Comparison of ENCODE assay signal across 17 mouse cellular contexts in genomic region chr10:61465009-61465408, GRCm38 (mm10). TPM values are rescaled to one million over a fixed set of nuclear protein-coding genes. Genes with fewer than 3 reads are reported as not detected.
DNase-seq lines count a peak whose midpoint lies in the region; ATAC-seq and TF ChIP-seq lines count a peak whose summit lies in the region.
"Had no signal": no experiment of that assay in that cellular context is flagged by ENCODE, and none has a peak within 500 bp of the region (broad histone marks: within the 10 kb centered on the region; RNA-seq: fewer than 3 reads in every experiment).

No protein-coding gene starts in this region.

- H3K4me3 ChIP-seq in heart, embryonic 11.5 days (ENCODE audit: low read depth, low read length): no peak overlapping the region
- H3K4me3 ChIP-seq in G1E (ENCODE audit: low read depth, low read length): no peak overlapping the region; the same call in 1 of the 2 replicates
- no peak overlapping the region for H3K4me3 ChIP-seq in liver, embryonic 14.5 days (ENCODE audit: insufficient read depth in 1 of 2, low read depth in 2 of 2, low read length in 2 of 2)
- H3K4me3 ChIP-seq in limb, embryonic 10.5 days: no peak overlapping the region

- no peak overlapping the region for H3K27ac ChIP-seq in heart, embryonic 11.5 days (ENCODE audit: low read depth, low read length)
- peak overlapping the region; percentile 29 for H3K27ac ChIP-seq in liver, embryonic 14.5 days
- H3K27ac ChIP-seq in limb, embryonic 10.5 days: no peak overlapping the region
- H3K27ac ChIP-seq: hindbrain, embryonic 14.5 days; macrophage had no signal

- H3K9ac ChIP-seq in heart, embryonic 11.5 days (ENCODE audit: low read depth, low read length): no peak overlapping the region
- no peak overlapping the region for H3K9ac ChIP-seq in liver, embryonic 14.5 days (replicated peaks)
- H3K9ac ChIP-seq: hindbrain, embryonic 14.5 days had no signal

- no peak for TF ChIP-seq EP300 in liver, embryonic 14.5 days (IDR thresholded peaks at IDR 0.05; ENCODE audit: low read depth)

- no peaks in the 10 kb centered on the region for H3K4me1 ChIP-seq in heart, embryonic 11.5 days (ENCODE audit: control insufficient read depth, insufficient read depth, low read length)
- peaks cover 28% of the 10 kb centered on the region for H3K4me1 ChIP-seq in G1E (ENCODE audit: insufficient read depth, low read depth, low read length)
- H3K4me1 ChIP-seq in liver, embryonic 14.5 days (replicated peaks; ENCODE audit: control insufficient read depth in 2 of 2, insufficient read depth in 2 of 2, low read length in 1 of 2): peaks cover 2 to 17% of the 10 kb centered on the region in 2 experiments; a peak in 3 of 4 replicates
- H3K4me1 ChIP-seq in limb, embryonic 10.5 days: no peaks in the 10 kb centered on the region

- no peaks in the 10 kb centered on the region for H3K9me3 ChIP-seq in heart, embryonic 11.5 days (replicated peaks; ENCODE audit: control insufficient read depth, low read length)
- H3K9me3 ChIP-seq in G1E (replicated peaks): no peaks in the 10 kb centered on the region
- no peaks in the 10 kb centered on the region for H3K9me3 ChIP-seq in liver, embryonic 14.5 days (ENCODE audit: control insufficient read depth, low read length)
- no peaks in the 10 kb centered on the region for H3K9me3 ChIP-seq in limb, embryonic 10.5 days (replicated peaks)

- H3K27me3 ChIP-seq in heart, embryonic 11.5 days (ENCODE audit: control insufficient read depth, insufficient read depth, low read length): no peaks in the 10 kb centered on the region
- no peaks in the 10 kb centered on the region for H3K27me3 ChIP-seq in G1E (ENCODE audit: insufficient read depth, low read length)
- no peaks in the 10 kb centered on the region for H3K27me3 ChIP-seq in liver, embryonic 14.5 days (ENCODE audit: control insufficient read depth, insufficient read depth, low read length)
- no peaks in the 10 kb centered on the region for H3K27me3 ChIP-seq in limb, embryonic 10.5 days (ENCODE audit: low read depth, poor library complexity, severe bottlenecking)

- ATAC-seq in heart, embryonic 11.5 days (replicated peaks; ENCODE audit: insufficient number of reproducible peaks, low FRiP score, low TSS enrichment): no peak
- peak; percentile 68 for ATAC-seq in G1E (ENCODE audit: extremely low read depth, insufficient number of reproducible peaks, low FRiP score, poor library complexity, severe bottlenecking)
- peak; percentile 93 for ATAC-seq in erythroblast, adult 5-6 weeks (replicated peaks; ENCODE audit: low FRiP score, poor library complexity, severe bottlenecking)
- ATAC-seq in liver, embryonic 14.5 days (ENCODE audit: insufficient read depth): peak; percentile 82
- ATAC-seq: forebrain, embryonic 16.5 days had no signal

- WGBS in heart, embryonic 11.5 days (ENCODE audit: insufficient replicate concordance): 85% methylated on average over 4 of the region's 4 CpGs
- WGBS in liver, embryonic 14.5 days (ENCODE audit: insufficient replicate concordance): 32% methylated on average over 4 of the region's 4 CpGs
- WGBS in limb, embryonic 10.5 days: 89% methylated on average over 4 of the region's 4 CpGs

- no peak overlapping the region for H3K4me2 ChIP-seq in heart, embryonic 11.5 days
- no peak overlapping the region for H3K4me2 ChIP-seq in liver, embryonic 14.5 days (ENCODE audit: low read depth)
- H3K4me2 ChIP-seq: hindbrain, embryonic 14.5 days had no signal

- TF ChIP-seq CTCF in G1E (IDR thresholded peaks at IDR 0.05; ENCODE audit: low read depth, low read length): no peak
- TF ChIP-seq CTCF in liver, embryonic 14.5 days (IDR thresholded peaks at IDR 0.05; ENCODE audit: low read depth): no peak

- peak; percentile 54 to 67 for DNase-seq in heart, adult 18-20 months
- DNase-seq in G1E (ENCODE audit: low spot score): no peak
- peak in 1 of 3 experiments; percentile 41 for DNase-seq in liver, embryonic 14.5 days (ENCODE audit: low read depth in 3 of 3, low spot score in 3 of 3)
- DNase-seq in limb, embryonic 10.5 days (ENCODE audit: low spot score): no peak
- DNase-seq in urinary bladder, postnatal 4 days (ENCODE audit: low spot score in 2 of 2): no peak
- DNase-seq in layer of hippocampus, postnatal 36 days: no peak
- DNase-seq: adrenal gland, postnatal 10 days; cerebellum, postnatal 14 days; kidney, adult 18-20 months; right cerebral cortex, postnatal 14 days; thymus, postnatal 36 days had no signal

- H3K36me3 ChIP-seq in heart, embryonic 11.5 days (ENCODE audit: control insufficient read depth, insufficient read depth, low read length): no peaks in the 10 kb centered on the region
- no peaks in the 10 kb centered on the region for H3K36me3 ChIP-seq in G1E (replicated peaks)
- no peaks in the 10 kb centered on the region for H3K36me3 ChIP-seq in liver, embryonic 14.5 days (replicated peaks; ENCODE audit: control insufficient read depth, insufficient read depth, low read depth)
- no peaks in the 10 kb centered on the region for H3K36me3 ChIP-seq in limb, embryonic 10.5 days

RNA-seq across cellular contexts. Expression of gene Lrrc20, which starts 10.6 kb away (rescaled TPM):
- total RNA-seq in heart, adult 18-20 months (2021): 10 to 100 TPM; 32.8 to 39.8 TPM
- polyA plus RNA-seq in heart, embryonic 11.5 days (2014; fragmentation: Nextera tagmentation; extraction: Ambion mirVana): 12.1 and 14.8 TPM in 2 replicates
- total RNA-seq in G1E (2014; fragmentation: Nextera tagmentation): 7.4 and 7.7 TPM in 2 replicates
- total RNA-seq in G1E (2017): 4.2 TPM in 2 replicates
- 8.4 and 11.1 TPM in 2 replicates for polyA plus RNA-seq in G1E (2012)
- 1.3 and 2.1 TPM in 2 replicates for total RNA-seq in erythroblast, adult 5-6 weeks (2015; ENCODE audit: low replicate concordance)
- 0.70 and 3.2 TPM in 2 replicates for total RNA-seq in erythroblast, adult 5-6 weeks (2017; ENCODE audit: low replicate concordance)
- polyA plus RNA-seq in liver, embryonic 14.5 days (2012; rRNA removed): 6.2 and 6.4 TPM in 2 replicates
- 6.1 and 7.7 TPM in 2 replicates for polyA plus RNA-seq in liver, embryonic 14.5 days (2014; fragmentation: Nextera tagmentation; extraction: Ambion mirVana)
- polyA plus RNA-seq in limb, embryonic 10.5 days (2016; fragmentation: Nextera tagmentation; extraction: Ambion mirVana): 10.9 and 11.4 TPM in 2 replicates
- total RNA-seq in layer of hippocampus, postnatal 36 days (2021): 10 to 100 TPM; 21.2 to 24.1 TPM

RNA-seq across cellular contexts. Expression of gene Eif4ebp2, which starts 12.5 kb away (rescaled TPM):
- 10 to 100 TPM; 63.9 to 82.2 TPM for total RNA-seq in heart, adult 18-20 months (2021)
- 21.2 and 28.6 TPM in 2 replicates for polyA plus RNA-seq in heart, embryonic 11.5 days (2014; fragmentation: Nextera tagmentation; extraction: Ambion mirVana)
- 184 and 214 TPM in 2 replicates for total RNA-seq in G1E (2014; fragmentation: Nextera tagmentation)
- 8.9 and 9.4 TPM in 2 replicates for total RNA-seq in G1E (2017)
- 96.4 and 118 TPM in 2 replicates for polyA plus RNA-seq in G1E (2012)
- total RNA-seq in erythroblast, adult 5-6 weeks (2015; ENCODE audit: low replicate concordance): 67.2 and 101 TPM in 2 replicates
- 13.8 and 14.2 TPM in 2 replicates for total RNA-seq in erythroblast, adult 5-6 weeks (2017; ENCODE audit: low replicate concordance)
- 17.6 and 23.1 TPM in 2 replicates for polyA plus RNA-seq in liver, embryonic 14.5 days (2012; rRNA removed)
- 24.3 and 25.3 TPM in 2 replicates for polyA plus RNA-seq in liver, embryonic 14.5 days (2014; fragmentation: Nextera tagmentation; extraction: Ambion mirVana)
- polyA plus RNA-seq in limb, embryonic 10.5 days (2016; fragmentation: Nextera tagmentation; extraction: Ambion mirVana): 83.2 and 85.7 TPM in 2 replicates
- 10 to 100 TPM; 56.1 to 56.8 TPM for total RNA-seq in layer of hippocampus, postnatal 36 days (2021)

RNA-seq across cellular contexts. Expression of gene Nodal, which starts 47.2 kb away (rescaled TPM):
- total RNA-seq in heart, adult 18-20 months (2021): not detected
- polyA plus RNA-seq in heart, embryonic 11.5 days (2014; fragmentation: Nextera tagmentation; extraction: Ambion mirVana): not detected in 2 replicates
- not detected in 2 replicates for total RNA-seq in G1E (2014; fragmentation: Nextera tagmentation)
- not detected in 2 replicates for total RNA-seq in G1E (2017)
- not detected in 2 replicates for polyA plus RNA-seq in G1E (2012)
- not detected in 2 replicates for total RNA-seq in erythroblast, adult 5-6 weeks (2015; ENCODE audit: low replicate concordance)
- not detected in 2 replicates for total RNA-seq in erythroblast, adult 5-6 weeks (2017; ENCODE audit: low replicate concordance)
- 0.58 and 0.64 TPM in 2 replicates for polyA plus RNA-seq in liver, embryonic 14.5 days (2012; rRNA removed)
- polyA plus RNA-seq in liver, embryonic 14.5 days (2014; fragmentation: Nextera tagmentation; extraction: Ambion mirVana): 0.57 and 0.72 TPM in 2 replicates
- polyA plus RNA-seq in limb, embryonic 10.5 days (2016; fragmentation: Nextera tagmentation; extraction: Ambion mirVana): 0.13 and 0.36 TPM in 2 replicates
- total RNA-seq in layer of hippocampus, postnatal 36 days (2021): under 1 TPM in 1 of 2 experiments, not detected in 1; 0.22 TPM
- total RNA-seq: neutrophil, adult 5-6 weeks had no signal
- polyA plus RNA-seq: macrophage had no signal

Comparison
In these comparisons a context has a peak if more than half of its experiments do, and no peak if none do; other contexts are left out.
1. DNase-seq: peak in heart, adult 18-20 months (2 of 2); none in G1E (single experiment), limb, embryonic 10.5 days (single experiment), urinary bladder, postnatal 4 days (0 of 2) and layer of hippocampus, postnatal 36 days (0 of 2).